ENCODE assay signal across 7 mouse cellular contexts in the genomic region with DNA sequence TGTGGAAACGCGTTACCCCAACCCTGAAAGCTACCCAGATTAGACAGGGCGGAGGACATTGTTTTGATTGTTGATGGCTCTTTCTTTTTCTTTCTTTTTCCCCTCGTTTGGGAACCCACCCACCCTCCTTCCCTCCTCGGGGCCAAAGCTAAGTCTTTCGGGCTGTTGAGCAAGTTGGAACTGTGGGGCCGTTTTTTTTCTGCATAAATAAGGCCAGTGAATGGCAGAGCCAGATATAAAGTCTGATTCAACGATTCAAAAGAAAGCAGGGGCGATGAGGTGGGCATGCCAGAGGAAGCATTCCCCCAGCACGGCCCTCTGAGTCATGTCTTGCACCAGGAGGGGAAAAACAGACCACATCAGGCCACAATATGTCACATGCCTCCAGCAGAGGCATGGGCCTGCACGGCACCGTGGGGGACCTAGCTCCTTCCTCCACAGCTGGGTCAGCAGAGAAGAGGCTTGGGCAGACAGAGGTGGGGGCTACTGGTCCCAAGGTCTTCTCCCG.
A peak's percentile ranks its signal among the peaks of the same experiment; 100 is the strongest.
DNase-seq lines count a peak whose midpoint lies in the region; ATAC-seq and TF ChIP-seq lines count a peak whose summit lies in the region.

No protein-coding gene starts in this region.

- no peak for TF ChIP-seq RAD21 in CH12.LX (IDR thresholded peaks at IDR 0.05; ENCODE audit: low read depth, low read length)

- H3K4me2 ChIP-seq in CH12.LX (ENCODE audit: insufficient read depth, low read depth, poor library complexity, severe bottlenecking): peak overlapping the region; percentile 86
- peak overlapping the region; percentile 68 for H3K4me2 ChIP-seq in stomach, embryonic 15.5 days

- no peaks in the 10 kb centered on the region for H3K9me3 ChIP-seq in CH12.LX (replicated peaks; ENCODE audit: low read length)
- no peaks in the 10 kb centered on the region for H3K9me3 ChIP-seq in forebrain, embryonic 10.5 days
- no peaks in the 10 kb centered on the region for H3K9me3 ChIP-seq in midbrain, embryonic 10.5 days (replicated peaks)
- H3K9me3 ChIP-seq in stomach, embryonic 15.5 days: no peaks in the 10 kb centered on the region

- peak overlapping the region; percentile 87 for H3K9ac ChIP-seq in CH12.LX (ENCODE audit: insufficient read depth, low read depth)
- peak overlapping the region; percentile 58 for H3K9ac ChIP-seq in stomach, embryonic 15.5 days

- DNase-seq in CH12.LX (ENCODE audit: extremely low read depth): peak; percentile 80
- peak; percentile 55 for DNase-seq in adrenal gland, adult 2 months
- DNase-seq in forebrain, embryonic 10.5 days (ENCODE audit: extremely low spot score, low spot score): peak; percentile 62
- peak; percentile 44 to 47 for DNase-seq in heart, postnatal 36 days
- DNase-seq in left cerebral cortex, postnatal 36 days (ENCODE audit: low spot score in 2 of 2): peak; percentile 50 to 53
- peak; percentile 56 for DNase-seq in midbrain, embryonic 10.5 days (ENCODE audit: low spot score)

- no peaks in the 10 kb centered on the region for H3K27me3 ChIP-seq in CH12.LX (replicated peaks)
- H3K27me3 ChIP-seq in forebrain, embryonic 10.5 days (ENCODE audit: poor library complexity, severe bottlenecking): no peaks in the 10 kb centered on the region
- no peaks in the 10 kb centered on the region for H3K27me3 ChIP-seq in midbrain, embryonic 10.5 days (ENCODE audit: low read depth, poor library complexity, severe bottlenecking)
- H3K27me3 ChIP-seq in stomach, embryonic 15.5 days (replicated peaks): no peaks in the 10 kb centered on the region

- H3K27ac ChIP-seq in CH12.LX (ENCODE audit: insufficient read depth, low read depth): peak overlapping the region; percentile 61
- peak overlapping the region; percentile 97 for H3K27ac ChIP-seq in forebrain, embryonic 10.5 days
- H3K27ac ChIP-seq in midbrain, embryonic 10.5 days (replicated peaks): peak overlapping the region; percentile 100
- peak overlapping the region; percentile 99 for H3K27ac ChIP-seq in stomach, embryonic 15.5 days

- TF ChIP-seq CTCF in CH12.LX (conservative IDR thresholded peaks at IDR 0.05 in 1 of 2, IDR thresholded peaks at IDR 0.05 in 1 of 2; ENCODE audit: low read depth in 2 of 2, low read length in 2 of 2): no peak

- no peak for ATAC-seq in stomach, embryonic 15.5 days (ENCODE audit: insufficient read depth, low FRiP score, low read depth)

- peak overlapping the region; percentile 60 to 67 (median 66) for H3K4me3 ChIP-seq in CH12.LX (replicated peaks in 1 of 3; ENCODE audit: low read depth in 2 of 3, low read length in 2 of 3, poor library complexity in 1 of 3)
- H3K4me3 ChIP-seq in forebrain, embryonic 10.5 days: peak overlapping the region; percentile 52
- peak overlapping the region; percentile 57 for H3K4me3 ChIP-seq in midbrain, embryonic 10.5 days
- H3K4me3 ChIP-seq in stomach, embryonic 15.5 days (replicated peaks): peak overlapping the region; percentile 46

- WGBS in forebrain, embryonic 10.5 days: 3% methylated on average over 13 of the region's 13 CpGs
- WGBS in midbrain, embryonic 10.5 days: 4% methylated on average over 13 of the region's 13 CpGs
- WGBS in stomach, embryonic 15.5 days: 5% methylated on average over 13 of the region's 13 CpGs

- TF ChIP-seq POLR2A in CH12.LX (IDR thresholded peaks at IDR 0.05; ENCODE audit: low read depth, low read length): peak; percentile 43

- dilution Hi-C loops in CH12.LX (cut with MboI; ENCODE audit: extremely low pct_ligation_motif_present, extremely low pct_unique_long_range_greater_than_20kb, low sequenced_read_pairs): no loop called here

- H3K36me3 ChIP-seq in CH12.LX (replicated peaks in 1 of 2; ENCODE audit: control insufficient read depth in 1 of 2, insufficient read depth in 1 of 2, low read length in 1 of 2): peaks cover 0 to 6% of the 10 kb centered on the region in 2 experiments
- H3K36me3 ChIP-seq in forebrain, embryonic 10.5 days (replicated peaks): no peaks in the 10 kb centered on the region
- H3K36me3 ChIP-seq in midbrain, embryonic 10.5 days: no peaks in the 10 kb centered on the region
- H3K36me3 ChIP-seq in stomach, embryonic 15.5 days: no peaks in the 10 kb centered on the region

- TF ChIP-seq EP300 in CH12.LX (IDR thresholded peaks at IDR 0.05; ENCODE audit: low read length): peak; percentile 80

- H3K79me2 ChIP-seq in CH12.LX (replicated peaks; ENCODE audit: control insufficient read depth, extremely low read depth, insufficient read depth, poor library complexity, severe bottlenecking): no peaks in the 10 kb centered on the region

- in situ Hi-C loops in CH12.LX (cut with MboI; ENCODE audit: low pct_ligation_motif_present, low pct_unique_long_range_greater_than_20kb, low sequenced_read_pairs): no loop called here

- H3K4me1 ChIP-seq in CH12.LX (ENCODE audit: control insufficient read depth in 1 of 2, insufficient read depth in 2 of 2): peaks cover 25 to 56% of the 10 kb centered on the region in 2 experiments
- peaks cover 41% of the 10 kb centered on the region for H3K4me1 ChIP-seq in forebrain, embryonic 10.5 days
- peaks cover 54% of the 10 kb centered on the region for H3K4me1 ChIP-seq in midbrain, embryonic 10.5 days
- H3K4me1 ChIP-seq in stomach, embryonic 15.5 days: peaks cover 24% of the 10 kb centered on the region

- intact Hi-C loops in heart, postnatal 36 days (cut with DNase I): loop anchor here (1.0 to 10.0 kb wide), 7 partner anchors 74 to 874 kb away; partner anchors contain the start of genes Ppif and Zmiz1
- intact Hi-C loops in left cerebral cortex, postnatal 36 days (cut with DNase I): loop anchor here (1.0 to 10.0 kb wide), 6 partner anchors 60 to 604 kb away; partner anchors contain the start of gene Zmiz1

TF ChIP-seq in CH12.LX, 34 proteins besides CTCF, POLR2A, EP300 and RAD21:
- TF ChIP-seq E2F4 (IDR thresholded peaks at IDR 0.05; ENCODE audit: insufficient replicate concordance, low read depth, low read length) (no peak), TBP (conservative IDR thresholded peaks at IDR 0.05; ENCODE audit: low read depth, low read length) (no peak; the same call in 1 of the 2 replicates), NELFE (IDR thresholded peaks at IDR 0.05; ENCODE audit: low read depth, low read length) (no peak), HCFC1 (IDR thresholded peaks at IDR 0.05; ENCODE audit: low read depth, low read length) (no peak), POLR2AphosphoS2 (IDR thresholded peaks at IDR 0.05; ENCODE audit: low read depth, low read length) (no peak), CHD1 (IDR thresholded peaks at IDR 0.05; ENCODE audit: low read depth, low read length) (peak; percentile 52; the same call in 1 of the 2 replicates), SIN3A (IDR thresholded peaks at IDR 0.05; ENCODE audit: low read length) (peak; percentile 40; the same call in 1 of the 2 replicates), ETS1 (conservative IDR thresholded peaks at IDR 0.05; ENCODE audit: low read depth, low read length) (peak; percentile 90), PAX5 (IDR thresholded peaks at IDR 0.05; ENCODE audit: low read length) (no peak), MYC (IDR thresholded peaks at IDR 0.05; ENCODE audit: low read depth, low read length) (peak; percentile 73), JUN (IDR thresholded peaks at IDR 0.05; ENCODE audit: insufficient read depth, low read depth, low read length) (0 out of 2 replicates have a peak, but pooled peaks have one; percentile 37), JUND (conservative IDR thresholded peaks at IDR 0.05; ENCODE audit: low read depth, low read length) (peak; percentile 38; the same call in 1 of the 2 replicates), ZKSCAN1 (IDR thresholded peaks at IDR 0.05; ENCODE audit: borderline replicate concordance, low read depth, low read length) (no peak), KAT2A (IDR thresholded peaks at IDR 0.05; ENCODE audit: insufficient replicate concordance, low read length) (0 out of 2 replicates have a peak, but pooled peaks have one; percentile 29), CHD2 (IDR thresholded peaks at IDR 0.05; ENCODE audit: low read length) (peak; percentile 38; the same call in 1 of the 2 replicates), NRF1 (IDR thresholded peaks at IDR 0.05; ENCODE audit: low read depth, low read length) (no peak), ZC3H11A (IDR thresholded peaks at IDR 0.05; ENCODE audit: low read depth, low read length) (no peak), BHLHE40 (IDR thresholded peaks at IDR 0.05; ENCODE audit: low read depth, low read length) (peak; percentile 94), ZMIZ1 (IDR thresholded peaks at IDR 0.05; ENCODE audit: low read depth, low read length) (no peak), MAFK (IDR thresholded peaks at IDR 0.05; ENCODE audit: insufficient replicate concordance, low read length) (no peak), TCF12 (IDR thresholded peaks at IDR 0.05; ENCODE audit: low read depth, low read length) (peak; percentile 77), IRF4 (IDR thresholded peaks at IDR 0.05; ENCODE audit: low read depth, low read length) (peak; percentile 75), MAX (IDR thresholded peaks at IDR 0.05; ENCODE audit: low read length) (peak; percentile 81), MAZ (IDR thresholded peaks at IDR 0.05; ENCODE audit: low read depth, low read length) (no peak), MEF2A (IDR thresholded peaks at IDR 0.05; ENCODE audit: borderline replicate concordance, low read depth, low read length) (peak; percentile 74; the same call in 1 of the 2 replicates), RCOR1 (conservative IDR thresholded peaks at IDR 0.05; ENCODE audit: low read depth, low read length) (0 out of 2 replicates have a peak, but pooled peaks have one; percentile 39), ZNF384 (IDR thresholded peaks at IDR 0.05; ENCODE audit: low read depth, low read length) (peak; percentile 21; the same call in 1 of the 2 replicates), SMC3 (IDR thresholded peaks at IDR 0.05; ENCODE audit: low read depth, low read length) (no peak; the same call in 1 of the 2 replicates), USF1 (IDR thresholded peaks at IDR 0.05; ENCODE audit: low read depth, low read length) (peak; percentile 58), MXI1 (IDR thresholded peaks at IDR 0.05; ENCODE audit: low read depth, low read length) (peak; percentile 64; the same call in 1 of the 2 replicates), UBTF (IDR thresholded peaks at IDR 0.05; ENCODE audit: low read depth, low read length) (no peak), ELF1 (IDR thresholded peaks at IDR 0.05; ENCODE audit: low read depth, low read length) (0 out of 2 replicates have a peak, but pooled peaks have one; percentile 34), USF2 (conservative IDR thresholded peaks at IDR 0.05; ENCODE audit: low read depth, low read length) (no peak), GABPA (IDR thresholded peaks at IDR 0.05; ENCODE audit: insufficient replicate concordance, low read depth, low read length) (no peak)
